Mouse (Mus musculus) megakaryocyte, embryonic 14.5 days (primary cell): ENCODE results near the gene Padi2.

Experiments
- FLI1 ChIP-seq: IDR thresholded peaks from 2 replicates; pipeline ENCODE4 v1.6.1; 2012; ENCODE audit warnings: low read length, inconsistent platforms, mixed read lengths
- GATA1 ChIP-seq: IDR thresholded peaks from 3 replicates; pipeline ENCODE4 v1.6.1; 2012; ENCODE audit warnings: mixed read lengths, low read length, inconsistent platforms, borderline replicate concordance

DNA sequence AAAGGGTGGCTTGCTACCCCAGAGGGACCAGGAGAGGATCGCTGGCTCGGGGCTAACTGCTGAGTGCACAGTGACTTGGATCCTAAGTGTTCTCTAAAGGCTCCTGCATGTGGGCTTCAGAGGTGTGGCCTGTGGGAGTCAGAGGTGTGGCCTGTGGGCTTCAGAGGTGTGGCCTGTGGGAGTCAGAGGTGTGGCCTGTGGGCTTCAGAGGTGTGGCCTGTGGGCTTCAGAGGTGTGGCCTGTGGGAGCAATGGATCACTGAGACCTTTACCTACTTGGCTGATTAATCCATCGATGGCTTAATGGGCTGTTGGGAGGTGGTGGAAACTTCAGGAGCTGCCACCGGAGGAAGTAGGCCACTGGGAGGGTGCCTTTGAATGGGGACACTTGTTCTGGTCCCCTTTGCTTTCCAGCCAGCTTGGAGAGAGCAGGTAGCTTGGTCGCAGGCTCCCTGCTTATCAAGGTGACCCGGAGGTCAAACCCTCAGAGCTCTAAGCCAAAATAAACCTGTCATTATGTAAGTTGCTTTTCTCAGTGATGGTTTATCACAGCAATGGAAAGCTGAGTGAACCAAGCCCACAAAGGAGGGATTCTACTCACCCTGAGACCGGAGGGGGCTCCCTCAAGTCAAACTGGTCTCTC is 45.9 kb upstream of the Padi2 start:
- TF ChIP-seq FLI1 (no peak), GATA1 (no peak)
